Mouse (Mus musculus): ENCODE measurements at regions not wholly inside any gene's neighbourhood (a gene's known extent, or its start where the extent isn't known, plus 50 kb on each side); places are given as distances from the start of the nearest gene placed in this dataset.
"Not testable (repeated sequence)": the region's sequence is repeated elsewhere in the genome, so short reads cannot be mapped to it uniquely, and the experiment has no call there.

DNA sequence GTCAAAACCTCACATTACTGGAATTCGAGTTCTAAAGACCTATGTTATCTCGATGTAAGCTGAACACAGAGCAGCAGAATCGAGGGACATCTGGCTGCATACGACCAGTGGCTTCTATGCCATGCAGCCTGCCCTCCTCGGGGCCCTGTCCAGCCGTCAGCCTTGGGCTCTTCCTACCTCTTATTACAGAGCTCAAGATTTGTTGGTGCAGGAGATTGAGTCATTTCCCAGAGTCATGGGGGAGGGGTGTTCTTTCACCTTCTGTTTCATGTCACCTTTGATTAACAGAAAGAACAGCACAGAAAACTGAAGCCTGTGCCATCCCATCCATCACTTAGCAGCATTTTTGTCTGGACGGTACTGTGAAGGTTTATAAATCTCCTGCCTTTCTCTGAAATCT, 52.1 kb downstream of the Sst start:
- peak; percentile 9 for DNase-seq (ENCODE audit: low spot score)

DNA sequence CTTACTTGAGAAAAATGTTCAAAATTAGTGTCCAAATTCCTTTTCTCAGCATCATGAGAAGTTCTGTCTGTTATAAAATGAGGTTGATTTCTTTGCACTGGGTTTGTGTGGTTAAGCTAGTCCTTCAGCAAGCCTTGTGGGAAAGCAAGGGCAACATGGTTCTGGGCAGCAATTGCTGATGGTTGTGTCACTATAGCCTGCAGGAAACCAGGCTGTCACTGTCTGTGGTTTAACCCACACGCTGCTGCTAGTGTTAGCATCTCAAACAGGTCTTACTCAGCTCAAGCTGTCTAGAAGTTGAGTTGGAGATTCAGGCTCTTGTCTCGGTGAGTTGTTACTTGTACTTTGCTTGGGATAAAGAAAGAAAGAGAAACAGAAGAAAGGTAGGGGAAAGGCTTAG, 52.6 kb downstream of the Sst start:
- DNase-seq (ENCODE audit: low spot score), result no peak

DNA sequence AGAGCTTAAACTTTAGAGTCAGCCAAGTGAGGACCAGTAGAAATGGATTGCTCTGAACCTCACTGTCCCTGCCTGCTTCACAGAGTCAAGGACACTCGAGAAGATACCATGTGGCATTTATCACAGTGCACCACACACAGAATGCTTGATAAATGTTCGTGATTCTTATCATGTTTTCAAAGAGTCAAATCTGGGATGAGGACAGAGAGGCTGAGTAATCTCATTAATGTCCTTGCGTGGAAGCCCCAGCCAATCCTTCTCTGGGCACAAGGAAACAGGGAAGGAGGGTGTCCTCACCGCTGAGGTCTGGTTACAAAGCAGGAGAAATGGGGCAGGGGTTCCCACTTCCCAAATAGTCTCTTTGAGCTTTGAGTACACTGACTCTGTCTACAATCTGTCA, 55.8 kb downstream of the Sst start:
- DNase-seq (ENCODE audit: low spot score), result no peak

DNA sequence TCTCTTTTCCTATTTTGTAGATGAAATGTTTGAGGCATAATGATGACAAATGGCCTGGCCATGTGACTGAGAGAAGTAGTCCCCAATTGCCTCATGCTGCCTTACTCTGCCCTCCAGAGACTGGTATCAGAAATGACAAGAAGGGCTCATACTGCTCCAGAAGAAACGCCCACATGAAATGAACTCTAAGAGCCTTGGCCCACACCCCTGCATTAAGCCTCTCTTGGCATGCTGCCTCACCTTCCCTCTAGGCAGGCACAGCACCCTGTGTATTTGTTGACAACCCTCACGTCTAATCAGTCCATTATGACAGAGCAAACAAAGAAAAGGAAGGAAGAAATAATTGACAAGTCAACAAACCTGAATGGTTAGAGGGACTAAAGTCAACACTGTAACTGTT, 57.2 kb downstream of the Sst start:
- no peak for DNase-seq (ENCODE audit: low spot score)

DNA sequence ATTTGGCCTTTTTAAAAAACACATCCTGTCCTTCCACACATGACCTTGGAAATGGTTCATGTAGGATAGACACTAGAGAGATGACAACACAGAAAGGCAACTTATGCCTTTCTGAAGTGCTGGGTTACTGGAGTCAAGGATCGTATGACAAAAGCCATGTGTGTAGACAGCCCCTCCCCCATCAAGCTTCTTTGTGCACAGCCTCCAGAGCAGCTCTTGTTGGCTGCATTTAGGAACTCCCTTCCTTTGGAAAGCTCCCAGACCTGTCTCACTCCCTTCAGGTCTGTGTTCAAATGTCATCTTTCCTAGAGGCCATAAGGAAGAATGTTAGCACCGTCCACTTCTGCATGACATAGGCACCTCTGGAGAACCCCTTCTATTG, 57.7 kb downstream of the Sst start:
- DNase-seq (ENCODE audit: low spot score), result peak; percentile 53

DNA sequence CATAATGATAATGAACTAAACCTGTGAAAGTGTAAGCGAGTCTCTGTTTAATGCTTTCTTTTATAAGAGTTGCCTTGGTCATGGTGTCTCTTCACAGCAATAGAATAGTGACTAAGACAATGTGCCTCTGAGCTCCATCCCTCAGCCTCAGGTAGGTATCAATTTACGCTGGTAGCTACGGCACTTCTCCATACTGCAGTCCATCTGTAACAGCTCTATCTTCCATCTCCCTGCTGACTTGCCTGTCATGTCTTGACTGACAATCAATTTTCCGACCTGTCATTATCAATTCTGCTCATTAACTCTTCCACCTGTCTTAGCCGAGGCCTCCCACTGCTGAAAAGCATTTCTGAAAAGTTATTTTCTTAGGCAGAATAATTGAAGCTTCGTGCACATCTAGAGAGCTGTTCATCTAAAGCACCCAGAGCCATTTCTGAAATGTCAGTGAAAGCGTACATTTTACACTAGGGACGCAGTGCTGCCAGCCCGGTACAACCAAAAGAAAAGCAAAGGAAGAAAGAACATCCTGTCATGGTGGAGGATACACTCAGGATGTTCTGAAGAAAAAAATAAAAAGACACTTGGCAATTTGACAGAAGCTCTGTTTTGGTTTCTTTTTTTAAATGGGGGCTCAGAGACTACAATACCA, 58.2 kb downstream of the Sst start:
- DNase-seq (ENCODE audit: low spot score), result no peak

DNA sequence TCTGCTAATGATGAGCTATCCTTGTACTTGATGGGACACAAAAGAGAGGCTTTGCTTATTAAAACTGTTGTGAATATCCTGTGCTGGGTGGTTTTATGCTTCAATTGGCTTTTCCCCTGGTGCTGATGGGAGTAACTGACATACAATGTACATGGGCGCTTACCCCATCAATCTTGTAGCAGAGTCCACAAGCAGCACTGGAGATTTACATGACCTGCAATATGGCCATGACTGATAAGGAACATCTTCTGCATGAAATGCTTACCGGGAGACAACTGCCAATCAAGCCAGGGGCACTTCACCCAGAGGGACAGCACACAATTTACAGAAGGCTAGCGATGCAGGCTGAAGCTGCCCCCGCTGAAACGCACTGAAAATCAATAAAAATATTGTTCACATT, 65.1 kb downstream of the Sst start:
- DNase-seq (ENCODE audit: low spot score), result no peak

DNA sequence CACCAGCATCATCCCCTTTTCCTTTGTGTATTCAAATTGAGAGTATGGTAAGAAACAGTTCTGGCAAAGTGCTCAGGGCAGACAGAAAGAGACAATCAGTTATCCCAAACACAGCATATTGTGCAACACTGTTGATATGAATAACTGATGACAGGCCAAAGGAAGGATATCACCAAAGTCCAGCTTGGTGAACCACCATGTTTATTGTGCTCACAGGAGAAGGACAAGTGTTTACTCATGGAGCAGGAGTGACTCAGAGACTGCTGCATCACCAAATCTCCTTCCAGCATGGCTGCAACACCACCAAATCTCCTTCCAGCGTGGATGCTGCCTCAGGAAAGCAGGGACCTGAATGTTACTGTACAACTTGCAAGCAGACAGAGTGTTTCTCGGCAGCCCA, 105.5 kb downstream of the Sst start:
- no peak for DNase-seq (ENCODE audit: low spot score)

DNA sequence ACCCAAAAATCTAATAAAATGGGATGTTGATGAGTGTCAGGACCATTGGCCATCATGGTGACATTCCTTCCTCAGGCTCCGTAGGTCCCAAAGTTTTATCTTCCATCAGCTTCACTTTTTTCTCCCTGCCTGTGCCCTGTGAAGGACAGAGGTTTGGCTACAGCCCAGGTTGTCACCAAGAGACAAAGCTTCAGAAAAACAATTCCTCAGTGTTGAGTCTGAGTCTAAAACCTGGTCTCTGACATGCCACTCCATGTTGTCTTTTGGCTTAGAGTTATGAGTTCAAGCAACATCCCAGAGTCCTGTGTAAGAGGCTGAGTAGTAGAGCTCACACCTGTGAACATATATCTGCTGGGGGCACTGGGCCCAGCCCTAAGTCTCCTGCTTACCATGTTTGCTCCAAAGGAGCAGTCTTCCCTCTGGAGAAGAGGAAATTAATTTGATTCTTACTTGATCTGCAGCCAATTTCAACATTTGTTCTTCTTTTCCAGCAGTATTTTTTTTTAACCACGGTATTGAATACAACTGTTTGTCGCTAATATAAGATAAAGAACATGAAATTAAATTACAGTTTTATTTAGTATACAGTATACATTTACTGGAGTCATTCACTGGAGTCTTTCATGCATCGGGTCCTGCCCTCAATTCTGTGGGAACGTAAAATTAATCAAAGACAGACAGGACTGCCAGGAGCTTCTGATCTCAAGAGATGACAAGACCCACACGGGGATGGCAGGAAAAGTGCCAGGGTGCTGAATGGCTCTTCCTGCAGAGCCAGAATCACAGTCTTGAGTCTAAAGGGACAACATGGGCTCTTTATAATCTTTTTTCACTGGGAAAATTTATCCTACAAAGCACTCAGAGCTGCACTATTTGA, 106.5 kb downstream of the Sst start:
- DNase-seq (ENCODE audit: low spot score), result no peak

DNA sequence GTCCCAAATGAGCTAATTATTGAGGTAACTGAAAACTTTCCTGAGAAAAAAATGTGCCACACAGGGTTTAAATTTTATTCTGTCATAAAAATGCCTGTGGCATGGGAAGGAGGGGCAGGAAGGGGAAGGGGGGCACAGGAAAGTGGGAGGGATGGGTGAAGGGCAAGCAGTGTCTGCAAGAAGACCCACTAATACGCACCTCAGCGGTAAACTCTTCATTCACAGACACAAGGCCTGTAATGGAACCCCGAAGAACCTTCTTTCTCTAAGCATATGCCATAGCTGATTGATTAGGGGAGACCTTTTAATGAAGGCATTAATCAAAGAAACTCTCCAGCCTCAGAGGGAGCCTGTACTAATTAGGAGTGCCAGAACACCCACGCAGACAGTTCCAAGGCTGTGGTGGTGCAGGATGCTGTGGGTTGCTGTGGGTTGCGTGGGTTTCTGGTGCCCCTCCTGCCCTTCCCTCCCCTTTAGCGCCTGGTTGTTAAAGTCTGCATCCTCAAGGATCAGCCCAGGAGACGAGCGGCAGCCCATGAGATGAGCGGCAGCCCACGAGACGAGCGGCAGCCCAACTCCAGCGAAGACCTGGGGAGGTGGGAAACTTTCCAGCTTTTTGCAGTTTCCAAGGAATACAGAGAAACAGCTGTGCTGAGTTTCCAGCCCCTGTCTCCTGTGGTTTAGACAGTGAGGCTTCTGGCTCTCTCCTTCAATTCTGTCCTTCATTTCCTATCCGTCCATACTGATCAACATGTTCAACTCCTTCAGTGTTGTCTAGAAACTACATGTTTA, 110.1 kb downstream of the Sst start:
- no peak for DNase-seq (ENCODE audit: low spot score)

DNA sequence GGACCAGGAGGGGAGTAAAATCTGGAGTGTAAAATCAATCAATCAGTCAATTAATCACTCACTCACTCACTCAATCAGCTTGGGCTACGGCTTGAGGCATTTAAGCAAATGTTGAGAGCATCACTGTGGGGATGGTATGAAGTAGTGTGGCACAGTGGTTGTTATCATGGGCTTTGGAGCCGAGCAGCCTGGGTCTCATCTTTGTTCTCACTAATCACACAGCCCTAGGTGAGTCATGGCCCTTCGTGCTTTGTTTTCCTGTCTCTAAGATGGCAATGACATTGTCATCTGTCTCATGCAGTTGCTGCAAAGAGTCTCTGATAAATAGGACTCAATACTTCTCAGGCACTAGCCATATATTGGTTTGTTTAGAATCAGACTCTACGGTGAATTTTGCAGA, 112.9 kb downstream of the Sst start:
- DNase-seq (ENCODE audit: low spot score), result no peak

DNA sequence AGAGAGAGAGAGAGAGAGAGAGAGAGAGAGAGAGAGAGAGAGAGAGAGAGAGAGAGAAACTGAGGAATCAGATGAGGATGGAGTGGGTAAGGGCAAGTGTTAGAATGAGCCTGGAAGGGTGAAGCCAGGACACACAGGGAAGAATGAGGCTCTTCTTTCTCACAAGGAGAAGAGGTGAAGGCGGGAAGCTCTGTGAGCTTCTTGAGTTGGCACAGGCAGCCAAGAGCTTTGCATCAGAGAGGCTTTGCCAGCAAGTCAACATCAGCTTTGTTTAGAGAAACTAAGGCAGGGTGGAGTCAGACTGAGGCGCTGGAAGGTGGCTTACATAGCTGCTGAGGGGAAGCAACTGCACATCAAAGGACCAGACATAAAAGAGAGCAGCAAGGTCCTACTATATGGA, 113.7 kb downstream of the Sst start:
- DNase-seq (ENCODE audit: low spot score), result no peak

DNA sequence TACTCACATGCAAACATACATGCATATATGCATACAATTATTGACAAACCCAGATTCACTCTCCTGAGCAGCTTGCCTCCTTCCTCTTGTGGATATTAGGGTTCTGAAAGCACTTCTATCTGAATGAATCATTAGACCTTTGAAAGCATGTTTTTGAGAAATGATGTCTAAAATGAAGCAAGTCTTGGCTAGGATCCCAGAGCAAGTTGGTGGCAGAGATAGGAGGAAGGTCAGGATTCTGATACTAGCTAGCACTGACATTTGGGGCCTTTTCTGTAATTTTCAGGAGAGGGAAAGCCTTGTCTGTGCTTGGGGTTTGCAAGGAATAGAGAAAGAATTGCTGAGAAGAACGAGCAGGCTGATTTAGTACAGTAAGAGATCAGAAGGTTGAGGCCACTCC, 114.3 kb downstream of the Sst start:
- no peak for DNase-seq (ENCODE audit: low spot score)

DNA sequence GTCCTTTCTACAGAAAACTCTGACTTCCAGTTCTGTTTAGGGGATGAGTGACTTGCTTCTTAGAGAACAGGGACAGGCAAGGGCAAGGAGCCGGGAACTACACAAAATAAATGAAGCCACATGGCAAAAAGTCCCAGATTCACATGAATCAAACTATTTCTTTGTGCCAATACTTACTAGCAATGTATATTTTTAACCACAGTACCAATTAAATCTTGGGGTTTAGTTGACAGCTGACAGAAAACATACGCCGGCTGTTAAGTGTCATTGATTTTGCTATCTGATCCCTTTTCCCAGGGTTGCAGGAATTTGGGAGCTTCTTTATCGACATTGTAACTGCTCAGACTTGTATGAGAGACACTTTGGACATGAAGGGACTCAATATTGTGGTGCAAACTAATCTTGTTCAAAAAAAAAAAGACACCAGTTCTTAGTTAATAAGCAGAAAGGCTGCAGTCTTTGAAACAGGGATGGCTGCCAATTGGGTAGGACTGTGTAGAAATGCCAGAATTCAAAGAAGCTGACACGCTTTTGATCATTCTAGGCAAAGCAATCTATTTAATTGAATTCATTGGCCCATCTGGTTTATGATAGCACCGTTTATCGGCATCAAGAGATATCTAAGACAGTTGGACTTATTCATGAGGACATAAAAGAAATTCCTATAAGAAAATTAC, 132.5 kb downstream of the Sst start:
- DNase-seq (ENCODE audit: low spot score), result no peak

DNA sequence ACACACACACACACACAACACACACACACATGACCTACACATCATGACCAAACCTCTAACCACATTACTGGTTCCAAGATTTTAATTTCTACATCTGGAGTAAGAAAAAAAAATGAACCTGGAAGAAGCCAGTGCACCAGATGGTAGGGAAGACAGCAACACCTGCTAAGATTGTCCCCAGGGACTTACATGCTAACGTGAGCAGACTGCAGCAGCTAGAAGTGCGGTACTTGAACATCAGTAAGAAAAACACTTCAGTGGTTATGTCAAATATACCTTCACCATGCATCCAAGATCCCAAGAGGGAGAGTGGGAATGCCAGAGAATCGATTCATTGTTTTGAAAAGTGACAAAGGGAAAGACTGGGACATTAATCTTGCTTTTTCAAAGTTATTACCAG, 153.7 kb downstream of the Sst start:
- no peak for DNase-seq (ENCODE audit: low spot score)

DNA sequence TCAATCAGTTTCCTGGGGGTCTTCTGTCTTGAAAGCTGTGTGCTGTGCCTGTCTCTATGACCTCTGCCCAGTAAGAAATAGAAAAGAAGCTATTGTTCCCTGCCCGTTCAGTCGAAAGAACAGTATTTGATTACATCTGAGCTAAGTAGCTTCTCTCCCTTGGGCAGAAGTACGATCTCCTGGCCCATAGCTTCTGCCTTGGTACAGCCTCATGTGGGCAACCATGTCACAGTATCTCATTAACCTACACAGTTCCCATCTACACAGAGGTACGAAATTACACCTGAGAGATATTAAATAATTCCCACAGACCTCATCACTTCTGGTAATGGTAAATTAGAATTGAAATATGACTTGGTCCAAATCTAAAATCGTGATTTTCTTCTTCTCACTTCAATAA, 155.0 kb downstream of the Sst start:
- peak; percentile 21 for DNase-seq (ENCODE audit: low spot score)

DNA sequence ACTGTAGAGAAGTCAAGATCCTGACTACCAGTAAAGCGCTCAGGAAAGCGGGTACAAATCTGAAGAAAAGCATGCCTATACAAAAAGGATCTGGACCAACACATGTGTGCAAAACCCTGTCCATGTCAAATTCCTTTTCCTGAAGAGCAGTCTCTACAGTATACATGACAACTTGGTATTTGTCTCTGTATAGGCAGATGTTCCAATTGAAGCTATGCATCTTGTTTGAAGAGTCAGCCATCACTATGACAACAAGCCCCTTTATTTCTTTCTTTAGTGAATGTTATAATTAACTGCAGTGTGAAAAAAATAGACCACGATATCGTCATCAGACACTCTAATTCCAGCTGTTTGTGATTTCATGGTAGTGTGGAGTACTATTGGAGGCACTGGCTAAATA, 164.2 kb downstream of the Sst start:
- DNase-seq (ENCODE audit: low spot score), result no peak

DNA sequence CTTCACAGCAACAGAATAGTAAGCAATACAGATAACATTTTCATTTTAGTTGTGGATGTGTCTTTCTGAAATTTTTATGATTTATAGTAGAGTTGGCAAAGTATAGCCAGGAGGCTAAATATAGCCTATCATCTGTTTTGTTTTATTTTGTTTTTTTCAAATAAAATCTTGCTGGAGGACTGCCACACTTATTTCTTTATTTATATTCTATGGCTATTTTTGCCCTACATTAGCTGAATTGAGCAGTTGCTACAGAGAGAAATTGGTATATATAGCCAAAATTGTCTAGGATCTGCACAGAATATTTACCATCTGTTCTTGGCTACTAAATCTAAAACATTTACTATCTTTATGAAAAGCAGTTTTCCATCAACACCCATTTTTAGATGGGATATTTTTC, 169.0 kb downstream of the Sst start:
- DNase-seq (ENCODE audit: low spot score), result no peak

DNA sequence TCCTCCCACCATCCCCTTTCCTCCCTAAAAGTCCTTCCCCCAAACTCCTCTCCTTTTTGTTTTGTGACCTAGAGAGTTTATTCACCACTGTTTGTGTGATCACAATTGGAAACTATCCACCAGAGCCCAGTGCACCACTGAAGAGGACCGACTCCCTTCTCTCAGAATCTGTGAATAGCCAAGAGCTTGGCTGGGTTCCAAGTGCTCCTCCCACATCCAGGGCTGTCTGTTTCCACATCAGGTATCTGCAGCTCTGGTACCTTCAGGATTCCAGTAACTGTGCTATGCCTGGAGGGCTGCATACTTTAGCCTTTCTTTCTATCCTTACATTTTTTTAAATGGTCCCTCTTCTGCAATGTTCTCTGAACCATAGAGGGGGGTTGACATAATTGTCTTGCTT, 180.5 kb upstream of the Masp1 start:
- DNase-seq (ENCODE audit: low spot score), result no peak

DNA sequence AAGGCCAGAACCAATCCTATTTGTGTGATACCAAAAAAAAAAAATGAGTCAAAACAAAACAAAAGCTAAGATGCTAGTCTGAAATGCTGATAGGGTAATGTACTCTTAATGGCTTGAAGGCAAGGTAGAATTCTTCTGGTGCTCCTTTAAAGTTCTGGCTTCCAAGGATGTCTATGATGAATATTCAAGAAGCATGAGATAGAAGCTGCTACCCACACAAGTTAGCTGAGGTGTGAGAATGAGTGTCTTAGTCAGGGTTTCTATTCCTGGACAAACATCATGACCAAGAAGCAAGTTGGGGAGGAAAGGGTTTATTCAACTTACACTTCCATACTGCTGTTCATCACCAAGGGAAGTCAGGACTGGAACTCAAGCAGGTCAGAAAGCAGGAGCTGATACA, 173.6 kb upstream of the Masp1 start:
- not testable (repeated sequence) for DNase-seq (ENCODE audit: low spot score)

DNA sequence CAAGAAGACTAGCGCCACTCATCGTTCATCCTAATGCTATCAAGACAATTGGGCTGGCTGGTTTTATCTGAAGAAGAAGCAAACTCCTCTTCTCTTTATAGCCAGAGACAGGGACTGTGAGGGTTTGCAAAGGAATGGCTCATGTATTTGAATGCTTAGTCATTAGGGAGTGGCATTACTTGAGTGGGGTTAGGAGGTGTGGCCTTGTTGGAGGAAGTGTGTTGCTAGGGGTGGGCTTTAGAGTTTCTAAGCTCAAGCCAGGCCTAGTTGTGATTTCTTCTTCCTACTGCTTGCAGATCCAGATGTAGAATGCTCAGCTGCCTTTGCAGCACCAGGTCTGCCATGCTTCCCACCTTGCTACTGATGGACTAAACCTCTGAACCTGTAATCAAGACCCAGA, 169.4 kb upstream of the Masp1 start:
- no peak for DNase-seq (ENCODE audit: low spot score)

DNA sequence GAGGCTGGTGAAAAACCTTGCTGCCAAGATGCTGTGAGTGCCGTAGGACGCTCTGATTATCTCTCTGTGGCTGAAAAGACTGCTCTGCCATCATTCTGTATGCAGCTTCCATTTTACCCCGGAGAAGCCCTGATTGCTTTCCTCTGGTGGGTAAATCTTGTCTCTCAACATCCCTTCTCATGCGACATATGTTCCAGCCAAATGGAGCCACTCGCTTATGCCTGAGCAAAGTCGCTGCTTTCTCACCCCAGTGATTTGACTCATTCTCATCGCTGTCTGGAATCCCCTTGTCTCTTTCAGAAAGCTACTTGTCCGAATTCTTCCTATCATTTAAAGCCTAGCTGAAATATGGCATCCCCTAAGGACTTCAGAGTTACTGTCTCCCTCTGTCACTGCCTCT, 166.2 kb upstream of the Masp1 start:
- DNase-seq (ENCODE audit: low spot score), result no peak

DNA sequence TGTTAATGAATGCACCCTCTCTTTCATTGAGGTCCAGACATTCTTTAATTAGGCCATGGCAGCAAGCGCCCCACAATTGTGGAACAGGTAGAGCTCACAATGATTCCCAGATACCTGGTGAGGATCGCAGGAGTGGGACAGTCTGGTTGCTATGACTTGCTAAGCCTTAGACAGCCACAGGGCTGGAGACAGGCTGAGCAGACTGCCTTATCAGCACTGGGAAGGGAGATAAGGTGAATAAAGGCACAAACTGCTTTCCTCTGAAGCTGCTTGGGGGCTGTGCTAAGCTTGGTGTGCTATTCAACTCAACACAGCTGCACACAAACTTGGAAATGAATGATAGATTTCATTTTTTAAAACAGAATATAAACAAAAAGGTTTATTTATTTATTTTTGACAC, 159.8 kb upstream of the Masp1 start:
- DNase-seq (ENCODE audit: low spot score), result no peak
